Mouse (Mus musculus) frontal cortex, adult (tissue): ENCODE measurements at regions not wholly inside any gene's neighbourhood (a gene's known extent, or its start where the extent isn't known, plus 50 kb on each side); places are given as distances from the start of the nearest gene placed in this dataset.

ENCODE experiments used
- ATAC-seq: cut with Nextera tagmentation; 2 replicates; pipeline ENCODE4 v1.9.2; 2017; ENCODE audit warnings: mild to moderate bottlenecking, moderate library complexity, mixed read lengths; ENCODE audit not compliant: low TSS enrichment

GRCm38 (mm10) chr13:31334981-31335380, 221.0 kb upstream of the Foxq1 start:
- no peak for ATAC-seq

GRCm38 (mm10) chr13:31337631-31338030, 218.3 kb upstream of the Foxq1 start:
- ATAC-seq, result no peak

GRCm38 (mm10) chr13:31339386-31339785, 216.5 kb upstream of the Foxq1 start:
- ATAC-seq, result no peak

GRCm38 (mm10) chr13:31339901-31340300, 216.0 kb upstream of the Foxq1 start:
- no peak for ATAC-seq

- no peak for ATAC-seq
Measured at GRCm38 (mm10) chr13:31340363-31340948, 215.5 kb upstream of the Foxq1 start.

GRCm38 (mm10) chr13:31341282-31342100, 214.4 kb upstream of the Foxq1 start:
- peak; percentile 94 for ATAC-seq

- ATAC-seq, result no peak
Measured at GRCm38 (mm10) chr13:31346205-31346604, 209.7 kb upstream of the Foxq1 start.

- ATAC-seq, result no peak
Measured at GRCm38 (mm10) chr13:31347000-31347399, 208.9 kb upstream of the Foxq1 start.

- no peak for ATAC-seq
Measured at GRCm38 (mm10) chr13:31349671-31350070, 206.3 kb upstream of the Foxq1 start.

- ATAC-seq, result peak; percentile 50; the same call in 1 of the 2 replicates
Measured at GRCm38 (mm10) chr13:31351481-31351880, 204.5 kb upstream of the Foxq1 start.

- no peak for ATAC-seq
Measured at GRCm38 (mm10) chr13:31352825-31353224, 203.1 kb upstream of the Foxq1 start.

- no peak for ATAC-seq
Measured at GRCm38 (mm10) chr13:31359353-31359752, 196.6 kb upstream of the Foxq1 start.

- no peak for ATAC-seq
Measured at GRCm38 (mm10) chr13:31362386-31362785, 193.5 kb upstream of the Foxq1 start.

GRCm38 (mm10) chr13:31364369-31364768, 191.6 kb upstream of the Foxq1 start:
- ATAC-seq, result peak; percentile 94

GRCm38 (mm10) chr13:31367226-31367625, 188.7 kb upstream of the Foxq1 start:
- ATAC-seq, result no peak

GRCm38 (mm10) chr13:31369182-31369581, 186.8 kb upstream of the Foxq1 start:
- no peak for ATAC-seq

- ATAC-seq, result no peak
Measured at GRCm38 (mm10) chr13:31370873-31371272, 185.1 kb upstream of the Foxq1 start.

GRCm38 (mm10) chr13:31374006-31374405, 181.9 kb upstream of the Foxq1 start:
- peak; percentile 95 for ATAC-seq

- no peak for ATAC-seq
Measured at GRCm38 (mm10) chr13:31393421-31394215, 162.3 kb upstream of the Foxq1 start.

- ATAC-seq, result no peak
Measured at GRCm38 (mm10) chr13:31396216-31396910, 159.6 kb upstream of the Foxq1 start.

- no peak for ATAC-seq
Measured at GRCm38 (mm10) chr13:31397246-31397645, 158.7 kb upstream of the Foxq1 start.

GRCm38 (mm10) chr13:31400401-31400800, 155.5 kb upstream of the Foxq1 start:
- no peak for ATAC-seq
